Mouse (Mus musculus) ovary, adult 10 weeks (tissue): ENCODE measurements around the gene H2-Eb1. TPM values are rescaled to one million over a fixed set of nuclear protein-coding genes. Genes with fewer than 3 reads are reported as not detected.

Experiments used
- polyA plus RNA-seq: library from polyadenylated mRNA; stranded (reverse); fragments of 350-450 nt; fragmentation: Illumina TruSeq; extraction: RNeasy Lipid Tissue Mini Kit (QIAGEN cat#74804); gene quantifications from one replicate; pipeline ENCODE4 v1.2.3, GENCODE M21; 2014

The H2-Eb1 gene
- polyA plus RNA-seq = 4.0 TPM

GRCm38 (mm10) chr17:34305380-34306030 is at the start of gene H2-Eb1:
TSS of gene H2-Eb1 (plus strand) at chr17:34305867.

GRCm38 (mm10) chr17:34257594-34258375 is 47.9 kb upstream of the H2-Eb1 start, which contains the start of gene H2-Ab1:
TSS of gene H2-Ab1 (plus strand) at chr17:34257689.

DNA sequence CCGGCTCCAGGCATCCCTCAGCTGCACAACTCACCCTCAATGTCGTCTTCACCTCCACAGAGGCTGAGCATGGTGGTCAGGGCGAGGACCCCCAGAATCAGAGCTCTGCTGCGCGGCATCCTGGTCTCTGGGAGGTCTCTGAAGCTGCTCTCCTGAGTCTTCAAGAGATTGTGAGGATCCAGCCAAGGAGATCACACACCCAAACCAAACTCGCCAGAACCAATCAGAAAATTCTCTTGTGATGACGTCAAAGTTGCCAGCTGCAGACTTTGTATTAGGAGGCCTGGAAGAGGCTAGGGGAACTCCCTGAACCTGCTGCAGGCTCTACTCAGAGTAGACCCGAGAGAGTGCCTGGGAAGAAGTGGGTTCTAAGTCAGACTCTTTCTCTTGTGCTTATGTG is 18.0 kb upstream of the H2-Eb1 start, which contains the start of gene H2-Aa:
Gene H2-Aa (minus strand): TSS at position 176 of the 400 bp plus-strand sequence.

DNA sequence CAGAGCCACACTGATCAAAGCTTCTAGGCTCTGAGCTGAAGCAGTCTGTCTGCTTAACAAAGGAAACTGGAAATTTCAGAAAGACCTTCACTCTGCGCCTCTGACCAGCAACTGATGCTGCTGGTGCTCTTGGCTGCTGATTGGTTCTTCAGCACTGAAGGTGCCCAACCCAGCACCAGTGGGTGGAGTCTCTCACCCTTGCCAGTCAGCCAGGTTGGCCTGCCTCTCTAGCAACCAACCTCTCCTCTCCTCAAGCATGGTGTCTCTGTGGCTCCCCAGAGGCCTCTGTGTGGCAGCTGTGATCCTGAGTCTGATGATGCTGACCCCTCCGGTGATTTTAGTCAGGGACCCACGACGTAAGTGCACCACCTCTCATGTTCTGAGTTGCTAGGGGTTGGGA is 19.8 kb downstream of the H2-Eb1 start, which contains the start of gene H2-Eb2:
Gene H2-Eb2 (plus strand): TSS at position 230 of the 400 bp plus-strand sequence.

DNA sequence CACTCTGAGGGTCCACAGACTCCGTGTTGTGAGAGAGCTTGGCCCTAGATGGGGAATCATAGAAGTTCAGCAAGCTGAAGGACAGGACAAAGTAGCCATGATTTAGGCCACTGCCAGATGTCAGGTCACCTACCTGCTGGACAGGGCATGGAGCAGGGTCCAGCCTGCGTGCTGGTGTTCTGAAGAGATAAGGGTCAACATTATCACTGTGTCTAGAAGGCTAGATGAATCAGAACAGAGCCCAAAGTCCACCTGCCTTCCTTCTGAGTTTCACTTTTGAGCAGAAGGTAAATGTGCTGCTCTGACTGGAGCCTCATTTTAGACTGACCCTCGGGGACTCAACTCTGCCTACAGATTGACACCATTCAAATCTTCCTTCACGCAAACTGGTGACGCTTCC is 48.9 kb downstream of the H2-Eb1 start, which contains the start of gene Btnl2:
Gene Btnl2 (plus strand): TSS at position 284 of the 400 bp plus-strand sequence.

Other genes starting within 250 kb of the H2-Eb1 start
- not detected for gene H2-Oa, start 213.5 kb upstream of the H2-Eb1 start, polyA plus RNA-seq
- gene H2-DMa, start 186.3 kb upstream of the H2-Eb1 start, polyA plus RNA-seq = not detected
- 266 TPM for gene Brd2, start 183.2 kb upstream of the H2-Eb1 start, polyA plus RNA-seq
- 1.1 TPM for gene H2-DMb2, start 162.6 kb upstream of the H2-Eb1 start, polyA plus RNA-seq
- 5.0 TPM for gene H2-DMb1, start 152.8 kb upstream of the H2-Eb1 start, polyA plus RNA-seq
- 2.4 TPM for gene Tap1, start 118.3 kb upstream of the H2-Eb1 start, polyA plus RNA-seq
- gene Psmb9, start 118.1 kb upstream of the H2-Eb1 start, polyA plus RNA-seq = 2.2 TPM
- gene Psmb8, start 108.1 kb upstream of the H2-Eb1 start, polyA plus RNA-seq = 0.83 TPM
- gene Tap2, start 102.3 kb upstream of the H2-Eb1 start, polyA plus RNA-seq = not detected
- gene H2-Ob, start 67.0 kb upstream of the H2-Eb1 start, polyA plus RNA-seq = 3.7 TPM
- 33.0 TPM for gene H2-Ab1, start 48.2 kb upstream of the H2-Eb1 start, polyA plus RNA-seq
- 106 TPM for gene H2-Aa, start 18.0 kb upstream of the H2-Eb1 start, polyA plus RNA-seq
- 0.17 TPM for gene H2-Eb2, start 19.8 kb downstream of the H2-Eb1 start, polyA plus RNA-seq
- 0.97 TPM for gene Btnl2, start 49.0 kb downstream of the H2-Eb1 start, polyA plus RNA-seq
- gene Btnl1, start 71.3 kb downstream of the H2-Eb1 start, polyA plus RNA-seq = 0.20 TPM
- gene BC051142, start 93.0 kb downstream of the H2-Eb1 start, polyA plus RNA-seq = 1.8 TPM
- gene Btnl4, start 171.5 kb downstream of the H2-Eb1 start, polyA plus RNA-seq = not detected
- not detected for gene Btnl6, start 211.5 kb downstream of the H2-Eb1 start, polyA plus RNA-seq